Mouse (Mus musculus) telencephalon, adult 2 months (tissue): ENCODE measurements at regions not wholly inside any gene's neighbourhood (a gene's known extent, or its start where the extent isn't known, plus 50 kb on each side); places are given as distances from the start of the nearest gene placed in this dataset.

Experiments
- DNase-seq: peaks from one replicate; pipeline ENCODE4 v3.0.0-alpha.2; 2011; ENCODE audit warnings: low read depth, low spot score

GRCm38 (mm10) chr9:47346527-47347111, 183.4 kb upstream of the Cadm1 start:
- DNase-seq, result no peak

- DNase-seq, result no peak
These were observed 179.7 kb upstream of the Cadm1 start for GRCm38 (mm10) chr9:47350301-47350700.

GRCm38 (mm10) chr9:47351036-47351435, 178.9 kb upstream of the Cadm1 start:
- DNase-seq, result no peak

- no peak for DNase-seq
These were observed 177.0 kb upstream of the Cadm1 start for GRCm38 (mm10) chr9:47353017-47353416.

- no peak for DNase-seq
These were observed 176.0 kb upstream of the Cadm1 start for GRCm38 (mm10) chr9:47353972-47354371.

GRCm38 (mm10) chr9:47354423-47354822, 175.6 kb upstream of the Cadm1 start:
- DNase-seq, result no peak

GRCm38 (mm10) chr9:47354866-47355265, 175.1 kb upstream of the Cadm1 start:
- DNase-seq, result peak; percentile 73

- DNase-seq, result no peak
These were observed 172.1 kb upstream of the Cadm1 start for GRCm38 (mm10) chr9:47357756-47358399.

GRCm38 (mm10) chr9:47358400-47358767, 171.6 kb upstream of the Cadm1 start:
- DNase-seq, result no peak

GRCm38 (mm10) chr9:47363086-47363485, 166.9 kb upstream of the Cadm1 start:
- no peak for DNase-seq

- DNase-seq, result no peak
These were observed 165.2 kb upstream of the Cadm1 start for GRCm38 (mm10) chr9:47364762-47365161.

GRCm38 (mm10) chr9:47367266-47367957, 162.6 kb upstream of the Cadm1 start:
- DNase-seq, result no peak

GRCm38 (mm10) chr9:47368015-47368901, 161.7 kb upstream of the Cadm1 start:
- no peak for DNase-seq

GRCm38 (mm10) chr9:47372296-47372695, 157.7 kb upstream of the Cadm1 start:
- DNase-seq, result no peak

- DNase-seq, result no peak
These were observed 155.9 kb upstream of the Cadm1 start for GRCm38 (mm10) chr9:47374086-47374485.

GRCm38 (mm10) chr9:47376645-47377044, 153.3 kb upstream of the Cadm1 start:
- no peak for DNase-seq

GRCm38 (mm10) chr9:47378541-47378940, 151.4 kb upstream of the Cadm1 start:
- DNase-seq, result no peak

- no peak for DNase-seq
These were observed 149.6 kb upstream of the Cadm1 start for GRCm38 (mm10) chr9:47380361-47380760.

GRCm38 (mm10) chr9:47384185-47384854, 145.7 kb upstream of the Cadm1 start:
- no peak for DNase-seq

GRCm38 (mm10) chr9:47386646-47387045, 143.3 kb upstream of the Cadm1 start:
- no peak for DNase-seq

GRCm38 (mm10) chr9:47387221-47387620, 142.8 kb upstream of the Cadm1 start:
- DNase-seq, result peak; percentile 32
